Mouse (Mus musculus) megakaryocyte, embryonic 14.5 days (primary cell): Measurements from ENCODE around the gene Fsip1.

Experiments used
- FLI1 ChIP-seq: IDR thresholded peaks from 2 replicates; pipeline ENCODE4 v1.6.1; 2012; ENCODE audit warnings: low read length, inconsistent platforms, mixed read lengths
- GATA1 ChIP-seq: IDR thresholded peaks from 3 replicates; pipeline ENCODE4 v1.6.1; 2012; ENCODE audit warnings: mixed read lengths, low read length, inconsistent platforms, borderline replicate concordance

- TF ChIP-seq GATA1 = no peak
- no peak for TF ChIP-seq FLI1
Measured at GRCm38 (mm10) chr2:118287678-118288077, 30.9 kb upstream of the Fsip1 start.
